Mouse (Mus musculus): ENCODE measurements at regions not wholly inside any gene's neighbourhood (a gene's known extent, or its start where the extent isn't known, plus 50 kb on each side); places are given as distances from the start of the nearest gene placed in this dataset.

DNA sequence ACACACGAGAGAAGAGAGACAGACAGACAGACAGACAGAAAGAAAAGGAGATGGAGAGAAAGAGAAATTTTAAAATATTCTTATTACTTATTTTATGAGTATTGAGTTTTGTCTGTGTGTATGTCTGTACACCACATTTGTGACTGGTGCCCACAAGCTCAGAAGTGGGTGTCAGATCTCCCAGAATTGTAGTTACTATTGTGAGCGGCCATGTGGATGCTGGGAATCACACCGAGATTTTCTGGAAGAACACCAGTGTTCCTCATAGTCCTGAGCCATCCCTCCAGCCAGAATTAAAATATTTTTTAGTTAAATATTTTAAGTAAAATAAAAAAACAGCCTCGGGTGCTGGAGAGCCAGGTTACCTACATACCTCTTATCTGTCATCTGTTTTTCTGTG lies 110.6 kb upstream of the Med13l start:
- TF ChIP-seq USF1 (IDR thresholded peaks at IDR 0.05; ENCODE audit: low read depth), result no peak
- no peak for TF ChIP-seq CTCF (IDR thresholded peaks at IDR 0.05; ENCODE audit: control insufficient read depth, insufficient read depth, insufficient read length)
- no peak for TF ChIP-seq MAX (IDR thresholded peaks at IDR 0.05)
- TF ChIP-seq MYOG (IDR thresholded peaks at IDR 0.05; ENCODE audit: control insufficient read depth, extremely low read depth, insufficient read length), result no peak
- no peak for TF ChIP-seq FOSL1 (IDR thresholded peaks at IDR 0.05; ENCODE audit: insufficient read depth, low read length, poor library complexity, severe bottlenecking)
- no peak for TF ChIP-seq MYOD1 (IDR thresholded peaks at IDR 0.05; ENCODE audit: control insufficient read depth, insufficient read length, low read depth)

Data from C2C12 (cell line).